Mouse (Mus musculus): Measurements from ENCODE around the gene Tstd2. TPM values are rescaled to one million over a fixed set of nuclear protein-coding genes. Genes with fewer than 3 reads are reported as not detected.

The Tstd2 gene
- polyA plus RNA-seq, 1 experiment from 2014 or later, result 24.9 TPM

DNA sequence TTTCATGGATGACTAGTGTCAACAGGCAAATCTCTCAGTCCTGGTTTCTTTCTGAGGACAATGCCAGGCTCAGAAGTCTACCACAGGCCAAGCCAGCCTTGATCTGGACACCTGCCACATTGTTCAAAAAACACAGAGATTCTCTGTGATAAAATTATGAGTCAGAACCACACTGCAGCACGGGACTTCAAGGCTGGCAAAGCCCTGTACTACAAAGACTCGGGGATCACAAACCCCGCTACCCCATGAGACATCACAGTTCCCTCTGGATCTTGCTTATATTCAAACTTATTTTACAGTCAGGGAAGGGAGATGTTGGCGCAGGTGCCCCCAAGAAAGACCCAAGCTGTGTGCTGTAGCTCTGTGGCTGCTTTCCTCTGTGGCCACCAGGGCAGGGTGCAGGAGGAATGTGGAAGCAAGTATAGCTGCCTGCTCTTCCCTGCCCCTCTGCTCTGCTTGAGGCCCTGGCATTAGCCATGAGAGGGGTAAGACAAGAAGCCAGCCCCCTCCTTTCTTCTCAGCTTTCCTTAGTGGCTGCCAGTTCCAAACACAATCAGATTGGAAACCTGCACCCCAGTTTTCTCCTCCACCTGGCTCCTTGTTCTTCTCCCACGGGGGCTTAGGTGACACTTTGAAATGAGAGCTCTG, 45.9 kb downstream of the Tstd2 start:
- WGBS, result 79% methylated on average over 5 of the region's 5 CpGs
- Histone ChIP-seq H3K9me3 (replicated peaks; ENCODE audit: control insufficient read depth, low read length, poor library complexity, severe bottlenecking) (no peaks in the 10 kb centered on the region), H3K36me3 (ENCODE audit: control insufficient read depth, insufficient read depth, low read length) (no peaks in the 10 kb centered on the region), H3K27ac (ENCODE audit: low read length) (no peak overlapping the region), H3K9ac (ENCODE audit: low read depth, low read length) (no peak overlapping the region), H3K4me2 (ENCODE audit: low read length) (no peak overlapping the region), H3K27me3 (ENCODE audit: control insufficient read depth, insufficient read depth, low read depth, low read length) (no peaks in the 10 kb centered on the region), H3K4me1 (ENCODE audit: control insufficient read depth, insufficient read depth, low read length) (no peaks in the 10 kb centered on the region), H3K4me3 (ENCODE audit: low read depth, low read length) (no peak overlapping the region)
- ATAC-seq, result no peak

DNA sequence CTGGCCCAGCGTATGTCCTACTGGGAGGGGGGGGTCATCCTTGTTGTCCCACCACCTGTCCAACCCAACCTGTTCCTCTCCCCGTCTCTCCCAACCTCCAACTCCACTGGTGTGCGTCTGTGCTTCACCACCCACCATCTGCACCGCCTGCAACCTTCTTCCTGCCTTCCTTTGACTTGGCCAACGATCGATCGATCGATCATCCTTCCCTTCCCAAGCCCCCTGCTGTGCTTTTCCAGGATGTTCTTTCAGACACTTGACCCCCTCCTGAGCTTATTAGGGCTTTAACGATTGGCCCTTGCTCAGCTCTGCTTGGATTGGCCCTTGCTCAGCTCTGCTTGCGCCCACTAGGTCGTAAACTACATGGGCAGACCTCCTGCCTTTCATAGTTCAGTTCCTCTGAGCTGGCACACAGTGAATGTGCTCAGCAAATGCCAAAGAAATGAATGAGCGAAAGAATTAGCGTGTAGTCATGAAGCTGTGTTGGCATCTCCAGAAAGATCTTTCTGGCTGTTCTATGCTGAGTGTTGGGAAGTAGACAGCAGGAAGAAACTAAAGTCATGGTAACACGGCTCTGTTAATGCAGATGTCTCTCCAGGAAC, 48.9 kb downstream of the Tstd2 start:
- WGBS, result 91% methylated on average over 14 of the region's 14 CpGs
- no peak overlapping the region for H3K9ac ChIP-seq (ENCODE audit: low read depth, low read length)
- H3K27ac ChIP-seq (ENCODE audit: low read length), result no peak overlapping the region
- ATAC-seq, result no peak
- no peak overlapping the region for H3K4me3 ChIP-seq (ENCODE audit: low read depth, low read length)
- no peaks in the 10 kb centered on the region for H3K9me3 ChIP-seq (replicated peaks; ENCODE audit: control insufficient read depth, low read length, poor library complexity, severe bottlenecking)
- no peak overlapping the region for H3K4me2 ChIP-seq (ENCODE audit: low read length)
- no peaks in the 10 kb centered on the region for H3K27me3 ChIP-seq (ENCODE audit: control insufficient read depth, insufficient read depth, low read depth, low read length)
- H3K36me3 ChIP-seq (ENCODE audit: control insufficient read depth, insufficient read depth, low read length), result no peaks in the 10 kb centered on the region
- H3K4me1 ChIP-seq (ENCODE audit: control insufficient read depth, insufficient read depth, low read length), result no peaks in the 10 kb centered on the region

GRCm38 (mm10) chr4:46087852-46088251, 50.6 kb downstream of the Tstd2 start:
- no peak overlapping the region for H3K9ac ChIP-seq (ENCODE audit: low read depth, low read length)
- WGBS, result 25% methylated on average over 5 of the region's 5 CpGs
- H3K36me3 ChIP-seq (ENCODE audit: control insufficient read depth, insufficient read depth, low read length), result no peaks in the 10 kb centered on the region

GRCm38 (mm10) chr4:46087427-46087771, 51.1 kb downstream of the Tstd2 start:
- no peak overlapping the region for H3K4me3 ChIP-seq (ENCODE audit: low read depth, low read length)
- WGBS, result 83% methylated on average over 7 of the region's 7 CpGs
- no peak overlapping the region for H3K4me2 ChIP-seq (ENCODE audit: low read length)
- H3K9ac ChIP-seq (ENCODE audit: low read depth, low read length), result no peak overlapping the region
- H3K9me3 ChIP-seq (replicated peaks; ENCODE audit: control insufficient read depth, low read length, poor library complexity, severe bottlenecking), result no peaks in the 10 kb centered on the region
- H3K36me3 ChIP-seq (ENCODE audit: control insufficient read depth, insufficient read depth, low read length), result no peaks in the 10 kb centered on the region
- H3K27me3 ChIP-seq (ENCODE audit: control insufficient read depth, insufficient read depth, low read depth, low read length), result no peaks in the 10 kb centered on the region
- H3K27ac ChIP-seq (ENCODE audit: low read length), result no peak overlapping the region
- ATAC-seq, result no peak
- H3K4me1 ChIP-seq (ENCODE audit: control insufficient read depth, insufficient read depth, low read length), result no peaks in the 10 kb centered on the region

More at GRCm38 (mm10) chr4:46087852-46088251, 50.6 kb downstream of the Tstd2 start:
- Histone ChIP-seq H3K4me1 (ENCODE audit: control insufficient read depth, insufficient read depth, low read length) (no peaks in the 10 kb centered on the region), H3K4me3 (ENCODE audit: low read depth, low read length) (no peak overlapping the region), H3K27me3 (ENCODE audit: control insufficient read depth, insufficient read depth, low read depth, low read length) (no peaks in the 10 kb centered on the region), H3K27ac (ENCODE audit: low read length) (no peak overlapping the region), H3K9me3 (replicated peaks; ENCODE audit: control insufficient read depth, low read length, poor library complexity, severe bottlenecking) (no peaks in the 10 kb centered on the region), H3K4me2 (ENCODE audit: low read length) (no peak overlapping the region)
- ATAC-seq, result no peak

DNA sequence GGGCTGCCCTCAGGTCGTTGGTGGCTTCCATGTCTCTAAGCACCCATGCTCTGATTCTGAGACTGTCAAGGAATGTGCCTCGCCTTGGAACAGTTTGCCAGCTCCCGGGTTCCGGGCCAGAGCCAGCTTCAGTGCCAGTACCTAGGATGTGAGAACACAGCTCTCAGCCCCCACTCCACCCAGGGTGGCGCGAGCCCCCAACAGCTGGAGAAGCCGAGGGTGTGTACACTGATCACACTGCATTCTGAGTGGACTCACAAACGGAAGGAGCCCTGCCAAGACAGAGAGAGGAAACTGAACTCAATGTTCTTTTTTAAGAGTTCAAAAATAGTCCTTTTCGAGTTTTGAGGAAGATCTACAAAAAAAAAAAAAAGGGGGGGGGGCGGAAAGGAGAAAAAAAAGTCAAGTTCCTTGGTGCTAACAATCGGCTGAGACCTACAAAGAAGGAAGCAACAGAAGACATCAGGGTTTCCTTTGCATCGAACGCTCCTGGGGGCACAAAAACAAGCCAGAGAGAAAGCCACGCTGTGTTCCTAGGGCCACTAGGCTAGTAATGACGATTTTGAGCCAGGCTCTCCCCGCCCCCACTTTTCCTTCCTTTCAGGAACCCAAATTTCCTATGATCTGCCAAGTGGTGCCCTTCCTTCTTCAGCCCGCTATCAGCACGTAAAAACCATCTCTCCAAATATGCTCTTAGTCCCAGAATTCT, 51.6 kb downstream of the Tstd2 start:
- Histone ChIP-seq H3K9ac (ENCODE audit: low read depth, low read length) (no peak overlapping the region), H3K9me3 (replicated peaks; ENCODE audit: control insufficient read depth, low read length, poor library complexity, severe bottlenecking) (no peaks in the 10 kb centered on the region), H3K4me1 (ENCODE audit: control insufficient read depth, insufficient read depth, low read length) (no peaks in the 10 kb centered on the region), H3K27ac (ENCODE audit: low read length) (no peak overlapping the region), H3K27me3 (ENCODE audit: control insufficient read depth, insufficient read depth, low read depth, low read length) (no peaks in the 10 kb centered on the region), H3K36me3 (ENCODE audit: control insufficient read depth, insufficient read depth, low read length) (no peaks in the 10 kb centered on the region), H3K4me3 (ENCODE audit: low read depth, low read length) (no peak overlapping the region), H3K4me2 (ENCODE audit: low read length) (no peak overlapping the region)
- no peak for ATAC-seq
- WGBS, result 86% methylated on average over 17 of the region's 18 CpGs

DNA sequence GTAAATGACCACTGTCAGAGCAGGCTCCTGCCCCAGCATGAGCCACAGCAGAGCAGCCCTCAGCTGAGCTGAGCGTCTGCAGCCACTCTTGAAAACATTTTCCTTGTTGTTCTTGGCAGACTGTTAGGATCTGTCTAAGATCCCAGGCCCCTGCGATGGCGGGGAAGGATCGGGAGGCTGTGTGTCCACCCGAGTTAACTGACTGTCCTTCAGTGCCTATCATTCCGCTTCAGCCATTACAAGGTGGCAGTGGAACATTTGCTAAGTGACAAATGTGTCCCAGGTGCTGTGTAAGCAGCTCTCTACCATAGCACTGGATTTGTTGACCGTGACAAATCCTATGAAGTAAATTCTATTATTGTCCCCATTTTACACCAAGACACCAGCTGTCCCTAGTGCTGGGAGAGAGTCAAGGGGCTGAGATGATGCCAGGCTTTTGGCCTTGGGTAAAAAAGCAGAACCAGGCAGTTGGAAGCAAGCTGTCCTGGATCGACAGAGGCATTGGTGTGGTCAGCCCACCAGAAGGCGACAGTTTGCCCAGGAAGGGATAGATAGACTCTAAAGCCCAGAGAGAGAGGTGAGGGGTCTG, 53.2 kb downstream of the Tstd2 start:
- Histone ChIP-seq H3K27me3 (ENCODE audit: control insufficient read depth, insufficient read depth, low read depth, low read length) (no peaks in the 10 kb centered on the region), H3K4me2 (ENCODE audit: low read length) (no peak overlapping the region), H3K9ac (ENCODE audit: low read depth, low read length) (no peak overlapping the region), H3K27ac (ENCODE audit: low read length) (no peak overlapping the region), H3K4me3 (ENCODE audit: low read depth, low read length) (no peak overlapping the region), H3K36me3 (ENCODE audit: control insufficient read depth, insufficient read depth, low read length) (no peaks in the 10 kb centered on the region), H3K4me1 (ENCODE audit: control insufficient read depth, insufficient read depth, low read length) (no peaks in the 10 kb centered on the region), H3K9me3 (replicated peaks; ENCODE audit: control insufficient read depth, low read length, poor library complexity, severe bottlenecking) (no peaks in the 10 kb centered on the region)
- 51% methylated on average over 9 of the region's 9 CpGs for WGBS
- ATAC-seq, result no peak

GRCm38 (mm10) chr4:46084416-46085172, 53.9 kb downstream of the Tstd2 start:
- H3K4me1 ChIP-seq (ENCODE audit: control insufficient read depth, insufficient read depth, low read length), result no peaks in the 10 kb centered on the region
- no peaks in the 10 kb centered on the region for H3K27me3 ChIP-seq (ENCODE audit: control insufficient read depth, insufficient read depth, low read depth, low read length)
- H3K4me3 ChIP-seq (ENCODE audit: low read depth, low read length), result no peak overlapping the region
- no peak overlapping the region for H3K4me2 ChIP-seq (ENCODE audit: low read length)
- no peaks in the 10 kb centered on the region for H3K36me3 ChIP-seq (ENCODE audit: control insufficient read depth, insufficient read depth, low read length)
- no peak overlapping the region for H3K27ac ChIP-seq (ENCODE audit: low read length)
- WGBS, result 63% methylated on average over 9 of the region's 9 CpGs
- no peak; the same call in 1 of the 2 replicates for ATAC-seq
- H3K9ac ChIP-seq (ENCODE audit: low read depth, low read length), result no peak overlapping the region
- H3K9me3 ChIP-seq (replicated peaks; ENCODE audit: control insufficient read depth, low read length, poor library complexity, severe bottlenecking), result no peaks in the 10 kb centered on the region

DNA sequence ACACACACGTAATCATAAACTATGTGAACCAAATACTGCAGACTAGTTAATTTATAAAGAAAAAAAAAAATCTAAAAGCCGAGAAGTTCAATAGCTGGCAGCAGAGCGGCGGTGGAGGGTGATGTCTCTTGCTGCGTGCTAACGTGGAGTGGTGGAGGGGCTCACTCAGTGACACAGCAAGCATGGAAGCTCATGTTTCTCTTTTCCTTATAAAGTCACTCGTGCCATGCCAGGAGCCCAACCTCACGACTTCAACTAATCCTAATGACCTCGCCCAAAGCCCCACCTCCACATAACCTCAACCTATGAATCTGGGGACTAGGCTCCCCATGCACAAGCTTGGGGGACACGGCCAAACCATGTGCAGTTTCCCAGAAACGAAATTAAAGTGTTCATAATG, 55.9 kb downstream of the Tstd2 start:
- no peaks in the 10 kb centered on the region for H3K27me3 ChIP-seq (ENCODE audit: control insufficient read depth, insufficient read depth, low read depth, low read length)
- no peaks in the 10 kb centered on the region for H3K4me1 ChIP-seq (ENCODE audit: control insufficient read depth, insufficient read depth, low read length)
- no peak overlapping the region for H3K4me2 ChIP-seq (ENCODE audit: low read length)
- H3K27ac ChIP-seq (ENCODE audit: low read length), result no peak overlapping the region
- WGBS, result 80% methylated on average over 11 of the region's 11 CpGs
- H3K36me3 ChIP-seq (ENCODE audit: control insufficient read depth, insufficient read depth, low read length), result no peaks in the 10 kb centered on the region
- no peak for ATAC-seq
- no peaks in the 10 kb centered on the region for H3K9me3 ChIP-seq (replicated peaks; ENCODE audit: control insufficient read depth, low read length, poor library complexity, severe bottlenecking)
- no peak overlapping the region for H3K4me3 ChIP-seq (ENCODE audit: low read depth, low read length)
- H3K9ac ChIP-seq (ENCODE audit: low read depth, low read length), result no peak overlapping the region

Measured in midbrain, embryonic 16.5 days (tissue).